18 mouse cellular contexts compared by ENCODE assay signal in genomic region chr13:9283050-9283449, GRCm38 (mm10). TPM values are rescaled to one million over a fixed set of nuclear protein-coding genes. Genes with fewer than 3 reads are reported as not detected.
A peak's percentile ranks its signal among the peaks of the same experiment; 100 is the strongest.
DNase-seq lines count a peak whose midpoint lies in the region; ATAC-seq and TF ChIP-seq lines count a peak whose summit lies in the region.
"Had no signal": no experiment of that assay in that cellular context is flagged by ENCODE, and none has a peak within 500 bp of the region (broad histone marks: within the 10 kb centered on the region; RNA-seq: fewer than 3 reads in every experiment).

No protein-coding gene starts in this region.

- no peaks in the 10 kb centered on the region for H3K9me3 ChIP-seq in forebrain, postnatal 0 days (ENCODE audit: low read length)
- H3K9me3 ChIP-seq: limb, embryonic 13.5 days; midbrain, embryonic 13.5 days had no signal

- ATAC-seq in frontal cortex, adult (ENCODE audit: low TSS enrichment): peak; percentile 89
- peak; percentile 64 for ATAC-seq in forebrain, postnatal 0 days
- ATAC-seq: midbrain, embryonic 13.5 days had no signal

- H3K27me3 ChIP-seq in forebrain, postnatal 0 days (ENCODE audit: insufficient read depth, low read length): no peaks in the 10 kb centered on the region
- H3K27me3 ChIP-seq: limb, embryonic 13.5 days; midbrain, embryonic 13.5 days had no signal

- intact Hi-C loops in left cerebral cortex, postnatal 14 days (cut with DNase I): no loop called here

- TF ChIP-seq POLR2A in brain, embryonic 14.5 days (IDR thresholded peaks at IDR 0.05; ENCODE audit: borderline replicate concordance, extremely low read depth, insufficient read depth, insufficient read length, poor library complexity, severe bottlenecking): no peak

- TF ChIP-seq CTCF in brain, embryonic 14.5 days (IDR thresholded peaks at IDR 0.05; ENCODE audit: borderline replicate concordance, extremely low read depth, insufficient read depth, insufficient read length): no peak
- TF ChIP-seq CTCF in forebrain, postnatal 0 days (IDR thresholded peaks at IDR 0.05; ENCODE audit: low read depth): 0 out of 2 replicates have a peak, but pooled peaks have one; percentile 5

- H3K4me2 ChIP-seq in forebrain, postnatal 0 days (ENCODE audit: low read depth): no peak overlapping the region
- H3K4me2 ChIP-seq: heart, embryonic 11.5 days; limb, embryonic 13.5 days; midbrain, embryonic 13.5 days had no signal

- H3K9ac ChIP-seq in forebrain, postnatal 0 days: no peak overlapping the region
- H3K9ac ChIP-seq: limb, embryonic 13.5 days; liver, embryonic 14.5 days; midbrain, embryonic 13.5 days had no signal

- peaks cover 14% of the 10 kb centered on the region for H3K4me1 ChIP-seq in forebrain, postnatal 0 days (ENCODE audit: insufficient read depth)

- DNase-seq in frontal cortex, postnatal 14 days (ENCODE audit: low spot score in 2 of 2): no peak
- DNase-seq in left cerebral cortex, postnatal 14 days (ENCODE audit: low spot score in 2 of 2): peak; percentile 23 to 25
- no peak for DNase-seq in left cerebral cortex, adult 11 months (ENCODE audit: low spot score)
- DNase-seq in brain, embryonic 14.5 days (ENCODE audit: low read depth): peak; percentile 74
- DNase-seq in forebrain, postnatal 0 days: peak; percentile 22
- no peak for DNase-seq in cerebellum, postnatal 25 days
- DNase-seq in yolk sac, embryonic 10.5 days (ENCODE audit: low spot score): no peak
- DNase-seq: adrenal gland, postnatal 10 days; cerebellum, adult 18-20 months; heart, postnatal 14 days; kidney, adult 8-10 months; kidney, postnatal 25 days; spleen, adult 18-20 months had no signal

- no peaks in the 10 kb centered on the region for H3K36me3 ChIP-seq in forebrain, postnatal 0 days (ENCODE audit: insufficient read depth)
- H3K36me3 ChIP-seq: limb, embryonic 13.5 days; midbrain, embryonic 13.5 days had no signal

- 52% methylated on average over 13 of the region's 13 CpGs for WGBS in forebrain, postnatal 0 days

- H3K27ac ChIP-seq in forebrain, postnatal 0 days (ENCODE audit: low read depth, low read length): no peak overlapping the region
- H3K27ac ChIP-seq: limb, embryonic 13.5 days; liver, embryonic 14.5 days; midbrain, embryonic 13.5 days had no signal

- H3K4me3 ChIP-seq in forebrain, postnatal 0 days (ENCODE audit: low read depth, low read length): no peak overlapping the region
- H3K4me3 ChIP-seq: limb, embryonic 13.5 days; midbrain, embryonic 13.5 days had no signal

RNA-seq across cellular contexts. Expression of gene Dip2c, which starts 6.7 kb away (rescaled TPM):
- 10 to 100 TPM; 71.6 TPM for total RNA-seq in left cerebral cortex, postnatal 14 days (2021)
- 22.7 and 29.5 TPM in 2 replicates for polyA plus RNA-seq in brain, embryonic 14.5 days (2012; rRNA removed)
- 59.5 and 67.4 TPM in 2 replicates for total RNA-seq in forebrain, postnatal 0 days (2014; rRNA removed)
- 6.3 and 8.8 TPM in 2 replicates for polyA plus RNA-seq in forebrain, postnatal 0 days (2015; fragmentation: Nextera tagmentation; extraction: Ambion mirVana)

Comparison
In these comparisons a context has a peak if more than half of its experiments do, and no peak if none do; other contexts are left out.
1. DNase-seq: peak in left cerebral cortex, postnatal 14 days (2 of 2), brain, embryonic 14.5 days (single experiment) and forebrain, postnatal 0 days (single experiment); none in frontal cortex, postnatal 14 days (0 of 2), left cerebral cortex, adult 11 months (single experiment), cerebellum, postnatal 25 days (0 of 2) and yolk sac, embryonic 10.5 days (single experiment).